Mouse (Mus musculus) neural tube, embryonic 13.5 days (tissue): ENCODE data around the gene Atf1. TPM values are rescaled to one million over a fixed set of nuclear protein-coding genes. Genes with fewer than 3 reads are reported as not detected.

ENCODE experiments used
- ATAC-seq: fragments of 200-750 bp; cut with Nextera tagmentation; 2 replicates; pipeline ENCODE4 v1.8.0; 2017; ENCODE audit warnings: low read depth, mild to moderate bottlenecking, moderate TSS enrichment, moderate library complexity
- H3K27ac ChIP-seq: fragments of 300-500 bp; sonication (generic); replicated peaks from 2 replicates; pipeline ENCODE4 v1.5.1; 2015; ENCODE audit warnings: moderate library complexity, mild to moderate bottlenecking, inconsistent platforms
- H3K27me3 ChIP-seq: fragments of 300-500 bp; sonication (generic); 2 replicates; pipeline ENCODE4 v1.6.1; 2015; ENCODE audit warnings: mild to moderate bottlenecking, inconsistent platforms
- H3K36me3 ChIP-seq: fragments of 300-500 bp; sonication (generic); 2 replicates; pipeline ENCODE4 v1.6.1; 2015; ENCODE audit warnings: mild to moderate bottlenecking, inconsistent platforms
- H3K4me1 ChIP-seq: fragments of 300-500 bp; sonication (generic); replicated peaks from 2 replicates; pipeline ENCODE4 v1.6.1; 2015; ENCODE audit warnings: inconsistent platforms
- H3K4me2 ChIP-seq: fragments of 300-500 bp; sonication (generic); 2 replicates; pipeline ENCODE4 v1.6.1; 2015; ENCODE audit warnings: inconsistent platforms, mild to moderate bottlenecking, moderate library complexity
- H3K4me3 ChIP-seq: fragments of 300-500 bp; sonication (generic); 2 replicates; pipeline ENCODE4 v1.5.1; 2015; ENCODE audit warnings: mild to moderate bottlenecking, inconsistent platforms
- H3K9ac ChIP-seq: fragments of 300-500 bp; sonication (generic); 2 replicates; pipeline ENCODE4 v1.6.1; 2015; ENCODE audit warnings: moderate library complexity, mild to moderate bottlenecking, inconsistent platforms
- H3K9me3 ChIP-seq: fragments of 300-500 bp; sonication (generic); 2 replicates; pipeline ENCODE4 v1.6.1; 2016; ENCODE audit warnings: inconsistent platforms
- WGBS: fragments of 180-500 bp; shearing (Covaris S2); methylation state at CpG from one replicate; pipeline ENCODE4 v1.1.7; 2015; 5-methylcytosine and 5-hydroxymethylcytosine counted together
- polyA plus RNA-seq: library from polyadenylated mRNA; unstranded; fragments of >200 nt; fragmentation: Nextera tagmentation; extraction: Ambion mirVana; gene quantifications from 2 replicates; pipeline ENCODE4 v1.2.1, GENCODE M21; 2015

Atf1 gene
- polyA plus RNA-seq, 1 experiment from 2014 or later = 14.8 TPM

- Histone ChIP-seq H3K4me1 (no peaks in the 10 kb centered on the region), H3K9ac (no peak overlapping the region), H3K4me2 (no peak overlapping the region), H3K36me3 (peaks cover 38% of the 10 kb centered on the region), H3K27ac (no peak overlapping the region), H3K4me3 (no peak overlapping the region), H3K9me3 (0 out of 2 replicates have a peak, but pooled peaks cover 5% of the 10 kb centered on the region), H3K27me3 (no peaks in the 10 kb centered on the region)
- 91% methylated on average over 1 of the region's 1 CpGs for WGBS
- no peak for ATAC-seq
Measured at GRCm38 (mm10) chr15:100219396-100219795, 8.2 kb upstream of the Atf1 start.

DNA sequence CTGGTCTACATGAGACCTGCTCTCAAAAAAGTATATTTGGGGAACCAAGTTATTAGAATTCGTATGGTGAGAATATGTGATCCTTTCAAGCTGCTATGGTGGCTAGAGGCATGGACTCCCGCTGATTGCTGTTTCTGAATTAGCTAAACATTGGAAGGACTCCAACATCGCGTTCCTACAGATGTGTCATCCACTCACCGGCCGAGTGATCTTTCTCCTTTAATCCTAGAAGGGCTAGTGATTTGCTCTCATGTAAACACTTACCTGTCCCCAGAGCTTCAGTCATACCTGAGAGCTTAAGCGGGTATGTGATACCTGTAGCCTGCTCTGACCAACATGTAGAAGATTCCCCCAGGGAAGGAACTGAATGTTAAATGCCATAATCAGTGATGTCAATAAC, 6.7 kb upstream of the Atf1 start:
- 91% methylated on average over 7 of the region's 7 CpGs for WGBS
- Histone ChIP-seq H3K4me3 (no peak overlapping the region), H3K4me1 (no peaks in the 10 kb centered on the region), H3K36me3 (peaks cover 27% of the 10 kb centered on the region), H3K9me3 (0 out of 2 replicates have a peak, but pooled peaks cover 5% of the 10 kb centered on the region), H3K4me2 (no peak overlapping the region), H3K9ac (no peak overlapping the region), H3K27ac (no peak overlapping the region), H3K27me3 (no peaks in the 10 kb centered on the region)
- ATAC-seq = no peak

GRCm38 (mm10) chr15:100225381-100225780, 2.2 kb upstream of the Atf1 start:
- Histone ChIP-seq H3K4me3 (no peak overlapping the region), H3K9me3 (0 out of 2 replicates have a peak, but pooled peaks cover 5% of the 10 kb centered on the region), H3K9ac (no peak overlapping the region), H3K27ac (no peak overlapping the region), H3K4me1 (peaks cover 27% of the 10 kb centered on the region), H3K27me3 (no peaks in the 10 kb centered on the region), H3K4me2 (no peak overlapping the region), H3K36me3 (0 out of 2 replicates have a peak, but pooled peaks cover 5% of the 10 kb centered on the region)
- ATAC-seq = no peak
- 95% methylated on average over 4 of the region's 4 CpGs for WGBS

DNA sequence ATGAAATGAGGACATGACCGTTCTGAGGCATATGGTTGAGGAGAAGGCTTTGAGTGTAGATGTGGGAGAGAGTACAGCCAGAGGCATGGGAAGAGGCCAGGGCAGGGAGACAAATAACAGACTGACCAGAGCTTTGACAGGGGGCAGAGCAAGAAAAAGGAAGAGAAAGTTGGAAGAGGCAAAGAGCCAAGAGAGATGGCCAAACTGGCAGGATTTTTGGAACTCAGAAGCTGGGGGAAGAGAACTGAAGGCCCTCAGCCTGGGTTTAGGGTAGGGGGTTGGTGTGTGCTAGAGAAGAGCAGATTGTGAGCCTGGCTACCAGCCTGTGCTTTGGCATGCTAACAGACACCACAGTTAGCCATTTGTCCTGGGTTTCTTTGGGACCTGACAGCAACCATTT, 1.7 kb upstream of the Atf1 start:
- H3K4me3 ChIP-seq = no peak overlapping the region
- H3K4me1 ChIP-seq = peaks cover 31% of the 10 kb centered on the region
- H3K27me3 ChIP-seq = no peaks in the 10 kb centered on the region
- H3K4me2 ChIP-seq = no peak overlapping the region
- H3K36me3 ChIP-seq = 0 out of 2 replicates have a peak, but pooled peaks cover 5% of the 10 kb centered on the region
- ATAC-seq = no peak
- H3K27ac ChIP-seq = no peak overlapping the region
- H3K9me3 ChIP-seq = 0 out of 2 replicates have a peak, but pooled peaks cover 5% of the 10 kb centered on the region
- no peak overlapping the region for H3K9ac ChIP-seq
- WGBS = 95% methylated on average over 1 of the region's 1 CpGs

DNA sequence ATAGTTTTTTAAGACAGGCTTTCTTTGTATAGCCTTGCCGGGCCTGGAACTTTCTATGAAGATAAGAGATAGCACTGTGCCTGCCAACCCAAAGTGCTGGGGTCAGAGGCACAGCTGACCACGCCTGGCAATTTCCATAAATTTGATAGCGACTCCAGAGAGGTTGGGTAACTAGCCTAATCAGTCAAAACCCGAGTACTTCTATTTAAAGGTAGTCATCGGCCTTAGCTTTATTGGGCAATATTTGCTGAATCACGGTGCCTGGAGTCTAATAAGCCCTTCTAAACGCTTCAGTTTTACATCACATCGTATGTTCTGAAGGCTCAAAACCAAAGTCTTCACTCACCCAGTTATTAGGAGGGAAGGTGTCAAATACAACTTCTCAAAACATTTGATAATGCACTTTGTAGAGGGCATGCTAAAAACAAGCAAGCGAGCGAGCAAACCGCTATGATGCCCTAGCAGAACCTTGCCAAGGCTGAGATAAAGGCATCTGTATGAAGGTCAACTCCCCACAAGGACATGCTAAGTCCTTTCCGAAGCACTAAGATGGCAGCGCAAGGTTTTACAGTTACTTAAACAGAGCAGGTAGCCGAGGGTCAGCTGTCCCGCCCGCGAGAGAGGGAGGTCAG, 472 bp upstream of the Atf1 start:
- Histone ChIP-seq H3K36me3 (0 out of 2 replicates have a peak, but pooled peaks cover 5% of the 10 kb centered on the region), H3K4me3 (peak overlapping the region; percentile 81), H3K27ac (peak overlapping the region; percentile 100), H3K4me2 (peak overlapping the region; percentile 87), H3K4me1 (peaks cover 35% of the 10 kb centered on the region), H3K9ac (peak overlapping the region; percentile 100), H3K9me3 (0 out of 2 replicates have a peak, but pooled peaks cover 5% of the 10 kb centered on the region), H3K27me3 (no peaks in the 10 kb centered on the region)
- 5% methylated on average over 17 of the region's 17 CpGs for WGBS
- peak; percentile 53 for ATAC-seq

DNA sequence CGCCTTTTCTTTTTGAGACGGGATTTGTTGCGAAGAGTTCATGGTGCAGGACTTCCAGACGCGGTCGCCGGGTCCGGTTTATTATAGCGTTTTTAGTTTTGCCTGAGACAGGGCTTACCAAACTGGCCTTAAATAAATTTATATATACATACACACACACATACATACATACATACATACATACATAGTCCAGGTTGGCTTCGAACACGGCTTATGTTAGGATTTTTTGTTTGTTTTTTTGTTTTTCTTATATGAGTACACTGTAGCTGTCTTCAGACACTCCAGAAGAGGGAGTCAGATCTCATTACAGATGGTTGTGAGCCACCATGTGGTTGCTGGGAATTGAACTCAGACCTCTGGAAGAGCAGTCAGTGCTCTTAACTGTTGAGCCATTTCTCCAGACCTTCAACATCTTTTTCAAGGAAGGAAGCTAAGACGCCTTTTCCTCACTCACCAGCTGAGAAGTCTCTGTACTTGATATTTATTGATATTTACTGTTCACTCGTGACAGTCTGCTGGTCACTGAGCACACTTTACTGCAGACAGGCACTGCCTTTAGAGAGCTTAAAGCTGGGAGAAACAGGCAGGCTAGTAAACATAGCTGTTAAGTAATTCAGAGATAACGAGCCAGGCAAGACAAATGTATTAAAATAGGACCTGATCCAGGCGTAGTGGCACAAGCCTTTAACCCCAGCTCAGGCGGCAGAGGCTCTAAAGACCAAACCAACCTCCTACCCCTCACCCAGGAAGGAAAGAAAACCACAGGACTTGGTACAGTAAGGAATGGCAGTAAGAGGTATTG, 1.1 kb downstream of the Atf1 start:
- 17% methylated on average over 16 of the region's 16 CpGs for WGBS
- peak overlapping the region; percentile 100 for H3K9ac ChIP-seq
- H3K9me3 ChIP-seq = no peaks in the 10 kb centered on the region
- H3K27me3 ChIP-seq = no peaks in the 10 kb centered on the region
- ATAC-seq = peak; percentile 16; the same call in 1 of the 2 replicates
- peak overlapping the region; percentile 81 for H3K4me3 ChIP-seq
- peak overlapping the region; percentile 100 for H3K27ac ChIP-seq
- H3K4me2 ChIP-seq = peak overlapping the region; percentile 87
- H3K36me3 ChIP-seq = peaks cover 14% of the 10 kb centered on the region
- H3K4me1 ChIP-seq = peaks cover 35% of the 10 kb centered on the region

GRCm38 (mm10) chr15:100230655-100231054, 3.0 kb downstream of the Atf1 start:
- Histone ChIP-seq H3K4me1 (peaks cover 35% of the 10 kb centered on the region), H3K9ac (no peak overlapping the region), H3K27me3 (no peaks in the 10 kb centered on the region), H3K27ac (no peak overlapping the region), H3K36me3 (peaks cover 21% of the 10 kb centered on the region), H3K9me3 (no peaks in the 10 kb centered on the region), H3K4me2 (no peak overlapping the region), H3K4me3 (no peak overlapping the region)
- WGBS = 77% methylated on average over 1 of the region's 1 CpGs
- no peak for ATAC-seq

- WGBS = 77% methylated on average over 14 of the region's 14 CpGs
- Histone ChIP-seq H3K36me3 (peaks cover 31% of the 10 kb centered on the region), H3K4me2 (no peak overlapping the region), H3K27me3 (no peaks in the 10 kb centered on the region), H3K9me3 (no peaks in the 10 kb centered on the region), H3K9ac (no peak overlapping the region), H3K4me3 (no peak overlapping the region), H3K4me1 (peaks cover 28% of the 10 kb centered on the region), H3K27ac (no peak overlapping the region)
- ATAC-seq = no peak
Measured at GRCm38 (mm10) chr15:100231616-100232525, 4.3 kb downstream of the Atf1 start.

DNA sequence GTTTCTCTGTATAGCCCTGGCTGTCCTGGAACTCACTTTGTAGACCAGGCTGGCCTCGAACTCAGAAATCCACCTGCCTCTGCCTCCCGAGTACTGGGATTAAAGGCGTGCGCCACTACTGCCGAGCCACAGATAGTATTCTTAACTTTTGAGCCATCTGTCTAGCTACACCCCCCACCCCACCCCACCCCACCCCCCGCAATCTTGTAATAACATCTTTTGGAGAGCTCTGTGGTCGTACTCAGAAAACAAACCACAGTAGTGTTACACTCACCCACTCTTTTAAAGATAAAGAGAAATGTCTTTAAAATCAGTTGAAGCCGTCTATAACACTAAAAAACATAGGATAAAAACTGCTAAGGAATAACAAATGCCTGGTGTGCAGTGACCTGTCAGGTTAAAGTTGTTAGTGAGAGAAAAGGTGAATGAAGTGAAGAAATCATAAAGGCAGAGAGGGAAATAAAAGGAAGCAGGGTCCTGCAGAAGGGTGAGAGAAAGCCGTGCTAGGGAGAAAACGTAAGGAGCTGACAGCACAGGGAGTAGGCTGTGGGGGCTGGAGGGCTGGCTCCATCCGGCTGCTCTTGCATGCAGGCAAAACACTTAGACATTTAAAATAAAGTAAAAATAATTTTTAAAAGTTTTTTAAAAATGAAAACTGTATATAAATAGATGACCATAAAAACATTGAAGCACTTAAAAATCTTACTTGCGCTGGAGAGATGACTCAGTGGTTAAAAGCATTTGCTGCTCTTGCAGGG, 7.8 kb downstream of the Atf1 start:
- H3K36me3 ChIP-seq = peaks cover 60% of the 10 kb centered on the region
- peaks cover 8% of the 10 kb centered on the region; the same call in 1 of the 2 replicates for H3K4me1 ChIP-seq
- no peak for ATAC-seq
- WGBS = 91% methylated on average over 12 of the region's 12 CpGs
- H3K9ac ChIP-seq = no peak overlapping the region
- H3K4me2 ChIP-seq = no peak overlapping the region
- no peak overlapping the region for H3K27ac ChIP-seq
- H3K27me3 ChIP-seq = no peaks in the 10 kb centered on the region
- no peak overlapping the region for H3K4me3 ChIP-seq
- H3K9me3 ChIP-seq = no peaks in the 10 kb centered on the region

DNA sequence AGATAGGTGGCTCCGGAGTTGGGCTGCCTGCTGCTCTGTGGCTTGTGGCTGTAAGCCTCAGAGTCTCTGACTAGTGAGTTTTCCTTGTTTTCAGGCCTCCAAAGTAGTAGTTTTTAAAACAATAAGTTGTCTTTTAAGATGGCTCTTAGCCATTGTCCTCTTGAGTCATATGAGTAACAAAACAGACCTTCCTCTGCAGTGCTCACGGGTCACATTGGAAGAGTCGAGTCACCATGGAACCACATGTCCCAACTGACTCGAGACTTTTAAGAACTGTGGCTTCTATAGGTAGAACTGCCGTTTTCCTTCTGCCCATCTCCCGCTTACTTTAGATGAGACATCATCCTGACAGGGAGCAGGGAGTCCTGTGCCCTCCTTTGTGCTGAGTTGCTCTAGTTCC, 9.3 kb downstream of the Atf1 start:
- H3K27ac ChIP-seq = no peak overlapping the region
- WGBS = 94% methylated on average over 6 of the region's 6 CpGs
- no peak overlapping the region for H3K9ac ChIP-seq
- H3K36me3 ChIP-seq = peaks cover 71% of the 10 kb centered on the region
- no peak overlapping the region for H3K4me2 ChIP-seq
- no peaks in the 10 kb centered on the region for H3K4me1 ChIP-seq
- H3K9me3 ChIP-seq = no peaks in the 10 kb centered on the region
- no peak overlapping the region for H3K4me3 ChIP-seq
- ATAC-seq = no peak
- no peaks in the 10 kb centered on the region for H3K27me3 ChIP-seq

GRCm38 (mm10) chr15:100241780-100242179, 14.2 kb downstream of the Atf1 start:
- H3K9ac ChIP-seq = no peak overlapping the region
- H3K36me3 ChIP-seq = peaks cover 84% of the 10 kb centered on the region
- no peak for ATAC-seq
- no peaks in the 10 kb centered on the region for H3K9me3 ChIP-seq
- no peak overlapping the region for H3K27ac ChIP-seq
- H3K4me2 ChIP-seq = no peak overlapping the region
- no peak overlapping the region for H3K4me3 ChIP-seq
- no peaks in the 10 kb centered on the region for H3K27me3 ChIP-seq
- WGBS = 91% methylated on average over 6 of the region's 6 CpGs
- no peaks in the 10 kb centered on the region for H3K4me1 ChIP-seq
